Mouse (Mus musculus): ENCODE measurements around the gene Il17re.

DNA sequence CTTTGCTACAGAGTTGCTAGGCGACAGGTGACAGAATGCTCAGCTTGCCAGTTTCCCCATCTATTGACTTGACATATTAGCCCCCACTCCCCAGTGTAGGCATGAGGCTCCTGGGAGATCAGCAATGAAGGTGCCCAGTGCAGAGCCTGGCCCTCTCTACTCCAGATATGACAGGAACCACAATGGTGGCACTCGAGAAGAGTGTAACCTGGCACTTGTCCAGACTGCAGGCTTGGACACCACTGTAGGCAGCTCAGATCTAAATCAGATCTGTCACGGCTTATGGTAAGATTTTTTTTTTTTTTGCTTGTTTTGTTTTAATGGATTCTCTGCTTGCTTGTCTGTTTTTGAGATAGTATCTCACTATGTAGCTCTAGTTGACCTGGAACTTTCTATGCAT, 24.6 kb upstream of the Il17re start:
- TF ChIP-seq CTCF (IDR thresholded peaks at IDR 0.05), result no peak
- TF ChIP-seq EP300 (IDR thresholded peaks at IDR 0.05; ENCODE audit: insufficient read depth, low read depth, low read length), result no peak

All from heart, adult 2 months (tissue).